9 mouse cellular contexts compared by ENCODE assay signal in genomic region chr16:50069033-50069432, GRCm38 (mm10).
DNase-seq lines count a peak whose midpoint lies in the region; ATAC-seq and TF ChIP-seq lines count a peak whose summit lies in the region.
"Had no signal": no experiment of that assay in that cellular context is flagged by ENCODE, and none has a peak within 500 bp of the region (broad histone marks: within the 10 kb centered on the region; RNA-seq: fewer than 3 reads in every experiment).

No protein-coding gene starts in this region.

- ATAC-seq in intestine, postnatal 0 days: peak; percentile 65; the same call in 1 of the 2 replicates

- peaks cover 0 to 6% of the 10 kb centered on the region in 2 experiments; a peak in 2 of 4 replicates for H3K36me3 ChIP-seq in MEL (ENCODE audit: control insufficient read depth in 1 of 2, insufficient read depth in 2 of 2, low read length in 2 of 2)
- no peaks in the 10 kb centered on the region for H3K36me3 ChIP-seq in intestine, postnatal 0 days (ENCODE audit: control insufficient read depth, insufficient read depth)

- H3K79me2 ChIP-seq in MEL (ENCODE audit: control insufficient read depth, insufficient read depth, low read length, poor library complexity): no peaks in the 10 kb centered on the region

- peak; percentile 60 to 67 for TF ChIP-seq EP300 in MEL (IDR thresholded peaks at IDR 0.05; ENCODE audit: low read depth in 1 of 2, low read length in 2 of 2)

- peaks cover 5 to 6% of the 10 kb centered on the region in 2 experiments; a peak in 3 of 4 replicates for H3K4me1 ChIP-seq in MEL (ENCODE audit: control insufficient read depth in 1 of 2, insufficient read depth in 2 of 2, low read length in 2 of 2)
- peaks cover 4% of the 10 kb centered on the region; the same call in 1 of the 2 replicates for H3K4me1 ChIP-seq in intestine, postnatal 0 days (replicated peaks; ENCODE audit: control insufficient read depth, insufficient read depth, low read length)

- no peak for TF ChIP-seq RAD21 in MEL (IDR thresholded peaks at IDR 0.05; ENCODE audit: low read depth, low read length)

- H3K4me3 ChIP-seq in MEL (ENCODE audit: control insufficient read depth in 1 of 2, insufficient read depth in 1 of 2, low read depth in 2 of 2, low read length in 2 of 2): peak overlapping the region in 1 of 2 experiments; percentile 24; a peak in 2 of 4 replicates
- H3K4me3 ChIP-seq in intestine, postnatal 0 days (ENCODE audit: low read depth, low read length): no peak overlapping the region
- H3K4me3 ChIP-seq: erythroblast, embryonic 14.5 days had no signal

- no peaks in the 10 kb centered on the region for H3K27me3 ChIP-seq in MEL (ENCODE audit: control insufficient read depth in 1 of 2, insufficient read depth in 2 of 2, low read length in 2 of 2)
- no peaks in the 10 kb centered on the region for H3K27me3 ChIP-seq in intestine, postnatal 0 days (replicated peaks; ENCODE audit: control insufficient read depth, insufficient read depth, low read length)

- H3K9me3 ChIP-seq in MEL (replicated peaks; ENCODE audit: insufficient read depth, low read length): no peaks in the 10 kb centered on the region
- no peaks in the 10 kb centered on the region for H3K9me3 ChIP-seq in intestine, postnatal 0 days (ENCODE audit: control insufficient read depth)

- H3K4me2 ChIP-seq in intestine, postnatal 0 days (replicated peaks; ENCODE audit: low read depth): no peak overlapping the region

- peak; percentile 40 for DNase-seq in adrenal gland, postnatal 14 days
- no peak for DNase-seq in adrenal gland, postnatal 4 days (ENCODE audit: low spot score in 2 of 2)
- peak; percentile 89 for DNase-seq in MEL (ENCODE audit: low read depth, low spot score)
- peak; percentile 40 for DNase-seq in lung, postnatal 14 days
- DNase-seq in gastrocnemius, postnatal 10 days: no peak
- no peak for DNase-seq in cerebellum, adult 11 months
- DNase-seq in cerebellum, postnatal 14 days: no peak

- WGBS in intestine, postnatal 0 days: 68% methylated on average over 4 of the region's 4 CpGs

- H3K9ac ChIP-seq in MEL (ENCODE audit: control insufficient read depth, low read depth, low read length, poor library complexity, severe bottlenecking): no peak overlapping the region
- no peak overlapping the region for H3K9ac ChIP-seq in intestine, postnatal 0 days (ENCODE audit: low read depth, low read length)

- H3K27ac ChIP-seq in MEL (ENCODE audit: control insufficient read depth, low read depth, low read length): peak overlapping the region; percentile 13; the same call in 1 of the 2 replicates
- no peak overlapping the region for H3K27ac ChIP-seq in intestine, postnatal 0 days (ENCODE audit: low read depth, low read length)

- TF ChIP-seq CTCF in MEL (IDR thresholded peaks at IDR 0.05 in 2 of 3, conservative IDR thresholded peaks at IDR 0.05 in 1 of 3; ENCODE audit: control insufficient read depth in 1 of 3, insufficient read depth in 1 of 3, low read depth in 2 of 3, low read length in 3 of 3, poor library complexity in 1 of 3, severe bottlenecking in 1 of 3): no peak
- TF ChIP-seq CTCF in intestine, postnatal 0 days (IDR thresholded peaks at IDR 0.05; ENCODE audit: low read depth): peak; percentile 32

- TF ChIP-seq POLR2A in MEL (IDR thresholded peaks at IDR 0.05; ENCODE audit: control insufficient read depth in 1 of 2, insufficient read depth in 1 of 2, low read depth in 1 of 2, low read length in 2 of 2, poor library complexity in 1 of 2): no peak

TF ChIP-seq in MEL, 35 proteins besides CTCF, POLR2A, EP300 and RAD21:
- TF ChIP-seq ZKSCAN1 (IDR thresholded peaks at IDR 0.05; ENCODE audit: low read depth, low read length) (no peak), MYB (IDR thresholded peaks at IDR 0.05; ENCODE audit: low read depth, low read length) (no peak), NRF1 (IDR thresholded peaks at IDR 0.05; ENCODE audit: insufficient read depth, low read depth, low read length, poor library complexity, severe bottlenecking) (no peak), TCF12 (IDR thresholded peaks at IDR 0.05; ENCODE audit: low read depth, low read length) (peak; percentile 20; the same call in 1 of the 2 replicates), UBTF (IDR thresholded peaks at IDR 0.05; ENCODE audit: borderline replicate concordance, insufficient read depth, low read depth, low read length) (no peak), SIN3A (IDR thresholded peaks at IDR 0.05; ENCODE audit: low read length) (0 out of 2 replicates have a peak, but pooled peaks have one; percentile 31), RCOR1 (IDR thresholded peaks at IDR 0.05; ENCODE audit: low read depth, low read length) (no peak; the same call in 1 of the 2 replicates), ELF1 (IDR thresholded peaks at IDR 0.05; ENCODE audit: low read depth, low read length) (peak; percentile 71; the same call in 1 of the 2 replicates), CHD2 (IDR thresholded peaks at IDR 0.05; ENCODE audit: low read length) (peak; percentile 56), USF2 (IDR thresholded peaks at IDR 0.05; ENCODE audit: borderline replicate concordance in 1 of 2, insufficient read depth in 1 of 2, low read depth in 1 of 2, low read length in 2 of 2) (no peak), JUND (IDR thresholded peaks at IDR 0.05; ENCODE audit: low read depth, low read length) (no peak), TBP (IDR thresholded peaks at IDR 0.05; ENCODE audit: low read depth, low read length) (no peak), MAZ (IDR thresholded peaks at IDR 0.05; ENCODE audit: low read depth, low read length) (no peak), CHD1 (IDR thresholded peaks at IDR 0.05; ENCODE audit: low read depth, low read length) (no peak), MEF2A (IDR thresholded peaks at IDR 0.05; ENCODE audit: extremely low read depth, insufficient replicate concordance, low read depth, low read length, poor library complexity, severe bottlenecking) (no peak), ZNF384 (IDR thresholded peaks at IDR 0.05; ENCODE audit: low read depth, low read length) (no peak), E2F4 (IDR thresholded peaks at IDR 0.05; ENCODE audit: borderline replicate concordance, low read depth, low read length) (no peak), HCFC1 (IDR thresholded peaks at IDR 0.05; ENCODE audit: low read depth, low read length) (0 out of 2 replicates have a peak, but pooled peaks have one; percentile 23), KAT2A (conservative IDR thresholded peaks at IDR 0.05; ENCODE audit: low read depth, low read length) (no peak), ZMIZ1 (IDR thresholded peaks at IDR 0.05; ENCODE audit: low read depth, low read length) (no peak), SMC3 (IDR thresholded peaks at IDR 0.05; ENCODE audit: low read depth, low read length) (peak; percentile 14; the same call in 1 of the 2 replicates), MXI1 (IDR thresholded peaks at IDR 0.05; ENCODE audit: low read depth, low read length) (peak; percentile 45; the same call in 1 of the 2 replicates), POLR2AphosphoS2 (IDR thresholded peaks at IDR 0.05; ENCODE audit: low read length) (no peak), TAL1 (IDR thresholded peaks at IDR 0.05; ENCODE audit: low read length) (no peak), MYC (IDR thresholded peaks at IDR 0.05; ENCODE audit: low read depth, low read length) (0 out of 2 replicates have a peak, but pooled peaks have one; percentile 44), GABPA (IDR thresholded peaks at IDR 0.05; ENCODE audit: low read depth, low read length) (no peak), GATA1 (IDR thresholded peaks at IDR 0.05; ENCODE audit: low read depth, low read length) (peak; percentile 61), ETS1 (IDR thresholded peaks at IDR 0.05; ENCODE audit: low read depth, low read length) (peak; percentile 66), BHLHE40 (IDR thresholded peaks at IDR 0.05; ENCODE audit: borderline replicate concordance, low read depth, low read length) (no peak), NELFE (IDR thresholded peaks at IDR 0.05; ENCODE audit: low read depth, low read length) (no peak), MAX (IDR thresholded peaks at IDR 0.05; ENCODE audit: low read length) (no peak), POLR2AphosphoS5 (IDR thresholded peaks at IDR 0.05; ENCODE audit: borderline replicate concordance, low read depth, low read length) (no peak), USF1 (IDR thresholded peaks at IDR 0.05; ENCODE audit: low read depth, low read length) (no peak), MAFK (IDR thresholded peaks at IDR 0.05; ENCODE audit: borderline replicate concordance, low read depth, low read length) (no peak), ZC3H11A (IDR thresholded peaks at IDR 0.05; ENCODE audit: low read depth, low read length) (no peak)

Comparison
In these comparisons a context has a peak if more than half of its experiments do, and no peak if none do; other contexts are left out.
1. DNase-seq: peak in adrenal gland, postnatal 14 days (single experiment), MEL (single experiment) and lung, postnatal 14 days (single experiment); none in adrenal gland, postnatal 4 days (0 of 2), gastrocnemius, postnatal 10 days (single experiment), cerebellum, adult 11 months (single experiment) and cerebellum, postnatal 14 days (0 of 2).